Mouse (Mus musculus) gastrocnemius, postnatal 10 days (tissue): ENCODE results near the gene Gm9944. TPM values are rescaled to one million over a fixed set of nuclear protein-coding genes. Genes with fewer than 3 reads are reported as not detected.
A peak's percentile ranks its signal among the peaks of the same experiment; 100 is the strongest.

ENCODE experiments used
- DNase-seq: peaks from one replicate; pipeline ENCODE4 v3.0.0; 2021; ENCODE audit warnings: mixed read lengths
- long read RNA-seq, 2 experiments: library from polyadenylated mRNA; stranded (forward); transcript quantifications; one replicate each; pipeline ENCODE4 v2.0.0; 2021
- total RNA-seq, 2 experiments: library from RNA; stranded (reverse); gene quantifications; 2 replicates each; pipeline ENCODE4 v1.2.3; 2021

Gm9944 gene
- not detected for total RNA-seq
- long read RNA-seq, experiment 1 = 0 reads
- long read RNA-seq, experiment 2 = 0 reads

- no peak for DNase-seq
Observed at GRCm38 (mm10) chr4:144453217-144453616, at the start of gene Gm9944. Gene Gm9944 (minus strand): TSS chr4:144453317.

GRCm38 (mm10) chr4:144493331-144493730 lies 40.2 kb upstream of the Gm9944 start:
- no peak for DNase-seq

GRCm38 (mm10) chr4:144468091-144468490 lies 15.0 kb upstream of the Gm9944 start:
- DNase-seq = no peak

GRCm38 (mm10) chr4:144465206-144465605 lies 12.1 kb upstream of the Gm9944 start:
- DNase-seq = no peak

- no peak for DNase-seq
Observed at GRCm38 (mm10) chr4:144463656-144464055, 10.5 kb upstream of the Gm9944 start, which contains the start of gene Aadacl3. Gene Aadacl3 (minus strand): TSS chr4:144463756.

- DNase-seq = no peak
Observed at GRCm38 (mm10) chr4:144448546-144448945, 4.6 kb downstream of the Gm9944 start.

- DNase-seq = no peak
Observed at GRCm38 (mm10) chr4:144441582-144441981, 11.5 kb downstream of the Gm9944 start.

- DNase-seq = no peak
Observed at GRCm38 (mm10) chr4:144441095-144441494, 12.0 kb downstream of the Gm9944 start.

GRCm38 (mm10) chr4:144438672-144439071 lies 14.4 kb downstream of the Gm9944 start, which contains the start of gene 1700012P22Rik:
Gene 1700012P22Rik (minus strand): TSS chr4:144438772.
- no peak for DNase-seq

- DNase-seq = no peak
Observed at GRCm38 (mm10) chr4:144433216-144433615, 19.9 kb downstream of the Gm9944 start.

GRCm38 (mm10) chr4:144430723-144431122 lies 22.4 kb downstream of the Gm9944 start:
- no peak for DNase-seq

GRCm38 (mm10) chr4:144428868-144429267 lies 24.2 kb downstream of the Gm9944 start:
- DNase-seq = no peak

GRCm38 (mm10) chr4:144424590-144424989 lies 28.5 kb downstream of the Gm9944 start:
- no peak for DNase-seq

GRCm38 (mm10) chr4:144420644-144421043 lies 32.5 kb downstream of the Gm9944 start:
- DNase-seq = no peak

GRCm38 (mm10) chr4:144408290-144408689 lies 44.8 kb downstream of the Gm9944 start, which contains the start of gene Pramef12:
Gene Pramef12 (minus strand): TSS chr4:144408464.
- DNase-seq = no peak

GRCm38 (mm10) chr4:144406261-144406660 lies 46.9 kb downstream of the Gm9944 start:
- no peak for DNase-seq

GRCm38 (mm10) chr4:144404456-144405086 lies 48.5 kb downstream of the Gm9944 start:
- peak; percentile 16 for DNase-seq

Other genes with a start within 250 kb of the Gm9944 start
- not detected for gene C87977, start 240.0 kb downstream of the Gm9944 start, total RNA-seq
- gene Pramel5, start 172.8 kb downstream of the Gm9944 start, total RNA-seq = not detected
- not detected for gene Gm13128, start 123.1 kb downstream of the Gm9944 start, total RNA-seq
- gene Gm13119, start 95.4 kb downstream of the Gm9944 start, total RNA-seq = not detected
- gene Pramef20, start 75.4 kb downstream of the Gm9944 start, total RNA-seq = not detected
- gene Pramef12, start 44.9 kb downstream of the Gm9944 start, total RNA-seq = not detected
- not detected for gene 1700012P22Rik, start 14.5 kb downstream of the Gm9944 start, total RNA-seq
- gene Aadacl3, start 10.4 kb upstream of the Gm9944 start, total RNA-seq = not detected
- not detected for gene 9430007A20Rik, start 66.5 kb upstream of the Gm9944 start, total RNA-seq
- not detected for gene Gm13124, start 111.8 kb upstream of the Gm9944 start, total RNA-seq
- gene Aadacl4, start 160.4 kb upstream of the Gm9944 start, total RNA-seq = not detected
- gene Gm436, start 233.1 kb upstream of the Gm9944 start, total RNA-seq = not detected